Mouse (Mus musculus) lung, postnatal 0 days (tissue): ENCODE results near the gene Hist1h1d.

ENCODE experiments used
- CTCF ChIP-seq: IDR thresholded peaks from 2 replicates; pipeline ENCODE4 v1.5.1; 2016; ENCODE audit warnings: antibody characterized with exemption, mild to moderate bottlenecking
- EP300 ChIP-seq: IDR thresholded peaks from 2 replicates; pipeline ENCODE4 v1.6.1; 2016; ENCODE audit warnings: antibody characterized with exemption, mild to moderate bottlenecking, control low read depth

GRCm38 (mm10) chr13:23585029-23585441, 32.0 kb downstream of the Hist1h1d start:
- no peak for TF ChIP-seq CTCF
- TF ChIP-seq EP300, result no peak
